Mouse (Mus musculus) kidney, embryonic 16.5 days (tissue): ENCODE measurements around the gene Cdk14. TPM values are rescaled to one million over a fixed set of nuclear protein-coding genes. Genes with fewer than 3 reads are reported as not detected.

Experiments
- ATAC-seq: fragments of 200-750 bp; cut with Nextera tagmentation; 2 replicates; pipeline ENCODE4 v1.8.0; 2017; ENCODE audit warnings: moderate TSS enrichment; ENCODE audit not compliant: low FRiP score, low TSS enrichment
- H3K27ac ChIP-seq: fragments of 300-500 bp; sonication (generic); 2 replicates; pipeline ENCODE4 v1.5.1; 2014; ENCODE audit warnings: low read length
- H3K27me3 ChIP-seq: fragments of 300-500 bp; sonication (generic); 2 replicates; pipeline ENCODE4 v1.6.1; 2014; ENCODE audit warnings: low read length, control low read depth, mixed read lengths; ENCODE audit not compliant: insufficient read depth
- H3K36me3 ChIP-seq: fragments of 300-500 bp; sonication (generic); 2 replicates; pipeline ENCODE4 v1.6.1; 2014; ENCODE audit warnings: low read length, control low read depth, mixed read lengths; ENCODE audit not compliant: insufficient read depth
- H3K4me1 ChIP-seq: fragments of 300-500 bp; sonication (generic); 2 replicates; pipeline ENCODE4 v1.6.1; 2014; ENCODE audit warnings: low read length, control low read depth, mixed read lengths; ENCODE audit not compliant: insufficient read depth
- H3K4me2 ChIP-seq: fragments of 300-500 bp; sonication (generic); replicated peaks from 2 replicates; pipeline ENCODE4 v1.6.1; 2014; ENCODE audit warnings: low read depth, low read length
- H3K4me3 ChIP-seq: fragments of 300-500 bp; sonication (generic); 2 replicates; pipeline ENCODE4 v1.5.1; 2014; ENCODE audit warnings: mild to moderate bottlenecking, low read length
- H3K9ac ChIP-seq: fragments of 300-500 bp; sonication (generic); replicated peaks from 2 replicates; pipeline ENCODE4 v1.6.1; 2014; ENCODE audit warnings: low read length
- H3K9me3 ChIP-seq: fragments of 300-500 bp; sonication (generic); 2 replicates; pipeline ENCODE4 v1.6.1; 2016; ENCODE audit warnings: low read length, control low read depth
- WGBS: fragments of 180-500 bp; shearing (Covaris S2); extraction: QIAGEN DNeasy Blood & Tissue Kit; methylation state at CpG from one replicate; pipeline ENCODE4 v1.1.7; 2014; 5-methylcytosine and 5-hydroxymethylcytosine counted together
- microRNA-seq: library from miRNA; unstranded; fragments of <30 nt; microRNA quantifications from one replicate; pipeline ENCODE4, GENCODE M21; 2016
- polyA plus RNA-seq: library from polyadenylated mRNA; unstranded; fragments of >200 nt; fragmentation: Nextera tagmentation; extraction: Ambion mirVana; gene quantifications from 2 replicates; pipeline ENCODE4 v1.2.1, GENCODE M21; 2015

Cdk14 gene
- polyA plus RNA-seq, 1 experiment from 2014 or later: 10.2 TPM

- ATAC-seq: no peak; the same call in 1 of the 2 replicates
- H3K4me3 ChIP-seq: peak overlapping the region; percentile 87
- peaks cover 22% of the 10 kb centered on the region for H3K4me1 ChIP-seq
- H3K27me3 ChIP-seq: peaks cover 4% of the 10 kb centered on the region; the same call in 1 of the 2 replicates
- H3K36me3 ChIP-seq: no peaks in the 10 kb centered on the region; the same call in 1 of the 2 replicates
- H3K9ac ChIP-seq: peak overlapping the region; percentile 92
- WGBS: under 1% methylated on average over 23 of the region's 23 CpGs
- H3K9me3 ChIP-seq: no peaks in the 10 kb centered on the region
- H3K4me2 ChIP-seq: peak overlapping the region; percentile 91
- peak overlapping the region; percentile 98 for H3K27ac ChIP-seq
Measured at GRCm38 (mm10) chr5:4758331-4759080, 661.6 kb downstream of the Cdk14 start.

- Histone ChIP-seq H3K9ac (peak within 1 kb of the TSS; percentile 92), H3K9me3 (no peaks in the 10 kb centered on the region), H3K27ac (peak within 1 kb of the TSS; percentile 98), H3K4me2 (peak within 1 kb of the TSS; percentile 91), H3K27me3 (peaks cover 4% of the 10 kb centered on the region; the same call in 1 of the 2 replicates), H3K4me3 (peak within 1 kb of the TSS; percentile 87), H3K36me3 (peaks cover 2% of the 10 kb centered on the region; the same call in 1 of the 2 replicates), H3K4me1 (peaks cover 22% of the 10 kb centered on the region)
- under 1% methylated on average over 28 of the region's 33 CpGs for WGBS
- ATAC-seq: peak; percentile 96
Measured at GRCm38 (mm10) chr5:4757902-4758301, 662.2 kb downstream of the Cdk14 start, which contains the start of gene Fzd1. Gene Fzd1 (minus strand): TSS chr5:4758035.

GRCm38 (mm10) chr5:4756871-4757711 is 663.0 kb downstream of the Cdk14 start:
- Histone ChIP-seq H3K27ac (peak overlapping the region; percentile 98), H3K9ac (peak overlapping the region; percentile 92), H3K9me3 (no peaks in the 10 kb centered on the region), H3K4me3 (peak overlapping the region; percentile 87), H3K27me3 (peaks cover 4% of the 10 kb centered on the region; the same call in 1 of the 2 replicates), H3K4me1 (peaks cover 22% of the 10 kb centered on the region), H3K4me2 (peak overlapping the region; percentile 91), H3K36me3 (peaks cover 2% of the 10 kb centered on the region; the same call in 1 of the 2 replicates)
- ATAC-seq: peak; percentile 59
- under 1% methylated on average over 78 of the region's 80 CpGs for WGBS

GRCm38 (mm10) chr5:4756001-4756681 is 664.0 kb downstream of the Cdk14 start:
- H3K27me3 ChIP-seq: peaks cover 4% of the 10 kb centered on the region; the same call in 1 of the 2 replicates
- peak overlapping the region; percentile 87 for H3K4me3 ChIP-seq
- H3K9me3 ChIP-seq: no peaks in the 10 kb centered on the region
- no peak for ATAC-seq
- peaks cover 22% of the 10 kb centered on the region for H3K4me1 ChIP-seq
- peak overlapping the region; percentile 98 for H3K27ac ChIP-seq
- peaks cover 2% of the 10 kb centered on the region; the same call in 1 of the 2 replicates for H3K36me3 ChIP-seq
- peak overlapping the region; percentile 92 for H3K9ac ChIP-seq
- 1% methylated on average over 43 of the region's 43 CpGs for WGBS
- peak overlapping the region; percentile 91 for H3K4me2 ChIP-seq

- peak overlapping the region; percentile 92 for H3K9ac ChIP-seq
- peak overlapping the region; percentile 87 for H3K4me3 ChIP-seq
- 26% methylated on average over 11 of the region's 11 CpGs for WGBS
- peaks cover 2% of the 10 kb centered on the region; the same call in 1 of the 2 replicates for H3K36me3 ChIP-seq
- H3K27me3 ChIP-seq: peaks cover 4% of the 10 kb centered on the region; the same call in 1 of the 2 replicates
- peak overlapping the region; percentile 91 for H3K4me2 ChIP-seq
- no peaks in the 10 kb centered on the region for H3K9me3 ChIP-seq
- ATAC-seq: no peak
- peaks cover 22% of the 10 kb centered on the region for H3K4me1 ChIP-seq
- peak overlapping the region; percentile 61; the same call in 1 of the 2 replicates for H3K27ac ChIP-seq
Measured at GRCm38 (mm10) chr5:4755326-4755725, 664.8 kb downstream of the Cdk14 start.

- 20% methylated on average over 9 of the region's 9 CpGs for WGBS
- Histone ChIP-seq H3K4me3 (peak overlapping the region; percentile 87), H3K4me2 (peak overlapping the region; percentile 91), H3K36me3 (peaks cover 2% of the 10 kb centered on the region; the same call in 1 of the 2 replicates), H3K27ac (no peak overlapping the region), H3K4me1 (peaks cover 22% of the 10 kb centered on the region), H3K9me3 (no peaks in the 10 kb centered on the region), H3K9ac (peak overlapping the region; percentile 92), H3K27me3 (no peaks in the 10 kb centered on the region; the same call in 1 of the 2 replicates)
- no peak for ATAC-seq
Measured at GRCm38 (mm10) chr5:4754701-4755281, 665.3 kb downstream of the Cdk14 start.

Small RNA genes within 50 kb of the gene (microRNA-seq; reads per million reads assigned to microRNA genes)
- gene Gm25037 (not detected), gene Gm44483 (not detected)

Other genes starting within 250 kb of the Cdk14 start
- not detected in 2 replicates for gene 1700015F17Rik, start 58.8 kb upstream of the Cdk14 start, polyA plus RNA-seq
- 36.6 and 42.2 TPM in 2 replicates for gene Cldn12, start 94.6 kb upstream of the Cdk14 start, polyA plus RNA-seq
- gene Gtpbp10, start 139.2 kb upstream of the Cdk14 start, polyA plus RNA-seq: 31.9 and 32.4 TPM in 2 replicates
- 0.77 and 0.86 TPM in 2 replicates for gene Gm8773, start 153.5 kb upstream of the Cdk14 start, polyA plus RNA-seq
- gene Cfap69, start 243.9 kb upstream of the Cdk14 start, polyA plus RNA-seq: 2.8 and 4.2 TPM in 2 replicates